7 mouse cellular contexts compared by ENCODE assay signal in genomic region chr3:89244982-89245687, GRCm38 (mm10). TPM values are rescaled to one million over a fixed set of nuclear protein-coding genes. Genes with fewer than 3 reads are reported as not detected.
DNase-seq lines count a peak whose midpoint lies in the region; ATAC-seq and TF ChIP-seq lines count a peak whose summit lies in the region.

No protein-coding gene starts in this region.

- no peaks in the 10 kb centered on the region for H3K9me3 ChIP-seq in heart, postnatal 0 days (replicated peaks; ENCODE audit: control insufficient read depth, low read length)
- no peaks in the 10 kb centered on the region for H3K9me3 ChIP-seq in limb, embryonic 11.5 days (ENCODE audit: control insufficient read depth, low read length)
- H3K9me3 ChIP-seq in neural tube, embryonic 15.5 days (replicated peaks), result no peaks in the 10 kb centered on the region

- 0 out of 2 replicates have a peak overlapping the region, but pooled peaks have one; percentile 34 for H3K9ac ChIP-seq in heart, postnatal 0 days (replicated peaks; ENCODE audit: low read depth, low read length)
- peak overlapping the region; percentile 57; the same call in 1 of the 2 replicates for H3K9ac ChIP-seq in limb, embryonic 11.5 days (ENCODE audit: low read length)
- peak overlapping the region; percentile 73 for H3K9ac ChIP-seq in neural tube, embryonic 15.5 days (replicated peaks)

- no peak for TF ChIP-seq POLR2A in spleen, adult 2 months (IDR thresholded peaks at IDR 0.05; ENCODE audit: low read depth, low read length)

- DNase-seq in spleen, adult 2 months (ENCODE audit: low read depth in 1 of 2, low spot score in 2 of 2), result peak in 1 of 2 experiments; percentile 39
- no peak for DNase-seq in spleen, adult 12 weeks (ENCODE audit: low spot score)
- peak; percentile 76 to 78 for DNase-seq in cerebellum, adult 18-20 months
- DNase-seq in heart, postnatal 0 days (ENCODE audit: low spot score), result no peak
- peak; percentile 67 for DNase-seq in limb, embryonic 11.5 days (ENCODE audit: low spot score)
- DNase-seq in urinary bladder, postnatal 36 days (ENCODE audit: low spot score in 2 of 2), result no peak

- TF ChIP-seq CTCF in spleen, adult 2 months (IDR thresholded peaks at IDR 0.05; ENCODE audit: extremely low read depth, insufficient read depth, insufficient read length, insufficient replicate concordance), result no peak
- TF ChIP-seq CTCF in heart, postnatal 0 days (IDR thresholded peaks at IDR 0.05; ENCODE audit: low read depth), result no peak

- no peak for TF ChIP-seq EP300 in heart, postnatal 0 days (IDR thresholded peaks at IDR 0.05; ENCODE audit: low read depth)

- ATAC-seq in heart, postnatal 0 days (ENCODE audit: insufficient read depth, low read depth), result no peak
- peak; percentile 33; the same call in 1 of the 2 replicates for ATAC-seq in limb, embryonic 11.5 days (ENCODE audit: insufficient number of reproducible peaks, low FRiP score, low TSS enrichment, low read depth)
- peak; percentile 64 for ATAC-seq in neural tube, embryonic 15.5 days (ENCODE audit: low FRiP score)

- H3K36me3 ChIP-seq in spleen, adult 2 months (ENCODE audit: control insufficient read depth, insufficient read depth, low read length), result no peaks in the 10 kb centered on the region
- 0 out of 2 replicates have a peak, but pooled peaks cover 7% of the 10 kb centered on the region for H3K36me3 ChIP-seq in heart, postnatal 0 days (replicated peaks; ENCODE audit: control insufficient read depth, insufficient read depth, low read length)
- no peaks in the 10 kb centered on the region; the same call in 1 of the 2 replicates for H3K36me3 ChIP-seq in limb, embryonic 11.5 days (ENCODE audit: control insufficient read depth, insufficient read depth, low read length)
- H3K36me3 ChIP-seq in neural tube, embryonic 15.5 days, result peaks cover 34% of the 10 kb centered on the region

- H3K4me1 ChIP-seq in spleen, adult 2 months (ENCODE audit: control insufficient read depth, insufficient read depth, insufficient read length), result peaks cover 23% of the 10 kb centered on the region; the same call in 1 of the 2 replicates
- H3K4me1 ChIP-seq in heart, postnatal 0 days (ENCODE audit: control insufficient read depth, insufficient read depth), result peaks cover 13% of the 10 kb centered on the region
- peaks cover 25% of the 10 kb centered on the region for H3K4me1 ChIP-seq in limb, embryonic 11.5 days (ENCODE audit: control insufficient read depth, insufficient read depth, low read length)
- peaks cover 56% of the 10 kb centered on the region for H3K4me1 ChIP-seq in neural tube, embryonic 15.5 days

- H3K27ac ChIP-seq in spleen, adult 2 months (ENCODE audit: insufficient read depth, low read length), result no peak overlapping the region
- H3K27ac ChIP-seq in heart, postnatal 0 days (ENCODE audit: low read depth), result no peak overlapping the region
- no peak overlapping the region for H3K27ac ChIP-seq in limb, embryonic 11.5 days (replicated peaks; ENCODE audit: low read depth, low read length)
- H3K27ac ChIP-seq in neural tube, embryonic 15.5 days (replicated peaks), result peak overlapping the region; percentile 95

- WGBS in spleen, adult 2 months, result 1% methylated on average over 22 of the region's 26 CpGs
- WGBS in heart, postnatal 0 days, result under 1% methylated on average over 22 of the region's 26 CpGs
- WGBS in limb, embryonic 11.5 days, result under 1% methylated on average over 21 of the region's 26 CpGs
- 2% methylated on average over 14 of the region's 26 CpGs for WGBS in neural tube, embryonic 15.5 days

- peak overlapping the region; percentile 37 for H3K4me3 ChIP-seq in spleen, adult 2 months (ENCODE audit: extremely low read depth, insufficient read depth, insufficient read length)
- H3K4me3 ChIP-seq in heart, postnatal 0 days (ENCODE audit: low read depth, low read length), result peak overlapping the region; percentile 29
- peak overlapping the region; percentile 78 for H3K4me3 ChIP-seq in limb, embryonic 11.5 days (ENCODE audit: low read depth, low read length)
- H3K4me3 ChIP-seq in neural tube, embryonic 15.5 days (replicated peaks), result peak overlapping the region; percentile 58

- H3K27me3 ChIP-seq in spleen, adult 2 months (ENCODE audit: control insufficient read depth, insufficient read depth, low read length), result no peaks in the 10 kb centered on the region
- H3K27me3 ChIP-seq in heart, postnatal 0 days (ENCODE audit: control insufficient read depth, insufficient read depth, low read length), result peaks cover 18% of the 10 kb centered on the region
- no peaks in the 10 kb centered on the region for H3K27me3 ChIP-seq in limb, embryonic 11.5 days (ENCODE audit: control insufficient read depth, insufficient read depth, low read length)
- no peaks in the 10 kb centered on the region for H3K27me3 ChIP-seq in neural tube, embryonic 15.5 days (replicated peaks)

- H3K4me2 ChIP-seq in heart, postnatal 0 days (ENCODE audit: low read depth, low read length), result peak overlapping the region; percentile 83
- peak overlapping the region; percentile 89 for H3K4me2 ChIP-seq in limb, embryonic 11.5 days (ENCODE audit: low read depth, severe bottlenecking)
- peak overlapping the region; percentile 73 for H3K4me2 ChIP-seq in neural tube, embryonic 15.5 days

RNA-seq across cellular contexts. Expression of gene Krtcap2, which starts 0.6 kb away (rescaled TPM):
- polyA plus RNA-seq in spleen, adult 2 months (2012; rRNA removed), result 93.5 and 129 TPM in 2 replicates
- 41.8 and 76.1 TPM in 2 replicates for total RNA-seq in heart, postnatal 0 days (2014; rRNA removed; ENCODE audit: low replicate concordance)
- polyA plus RNA-seq in heart, postnatal 0 days (2015; fragmentation: Nextera tagmentation; extraction: Ambion mirVana), result 192 and 216 TPM in 2 replicates
- polyA plus RNA-seq in limb, embryonic 11.5 days (2014; fragmentation: Nextera tagmentation; extraction: Ambion mirVana), result 272 and 295 TPM in 2 replicates
- 221 and 222 TPM in 2 replicates for polyA plus RNA-seq in neural tube, embryonic 15.5 days (2015; fragmentation: Nextera tagmentation; extraction: Ambion mirVana)

RNA-seq across cellular contexts. Expression of gene Trim46, which starts 1.0 kb away (rescaled TPM):
- polyA plus RNA-seq in spleen, adult 2 months (2012; rRNA removed), result 3.6 and 5.4 TPM in 2 replicates
- 0.08 and 0.62 TPM in 2 replicates for total RNA-seq in heart, postnatal 0 days (2014; rRNA removed; ENCODE audit: low replicate concordance)
- polyA plus RNA-seq in heart, postnatal 0 days (2015; fragmentation: Nextera tagmentation; extraction: Ambion mirVana), result 0.44 and 0.45 TPM in 2 replicates
- polyA plus RNA-seq in limb, embryonic 11.5 days (2014; fragmentation: Nextera tagmentation; extraction: Ambion mirVana), result 4.0 and 5.5 TPM in 2 replicates
- polyA plus RNA-seq in neural tube, embryonic 15.5 days (2015; fragmentation: Nextera tagmentation; extraction: Ambion mirVana), result 63.0 and 76.6 TPM in 2 replicates

RNA-seq across cellular contexts. Expression of gene Dpm3, which starts 14.0 kb away (rescaled TPM):
- 231 and 419 TPM in 2 replicates for polyA plus RNA-seq in spleen, adult 2 months (2012; rRNA removed)
- total RNA-seq in heart, postnatal 0 days (2014; rRNA removed; ENCODE audit: low replicate concordance), result 271 and 450 TPM in 2 replicates
- 80.3 and 85.9 TPM in 2 replicates for polyA plus RNA-seq in heart, postnatal 0 days (2015; fragmentation: Nextera tagmentation; extraction: Ambion mirVana)
- polyA plus RNA-seq in limb, embryonic 11.5 days (2014; fragmentation: Nextera tagmentation; extraction: Ambion mirVana), result 93.3 and 106 TPM in 2 replicates
- polyA plus RNA-seq in neural tube, embryonic 15.5 days (2015; fragmentation: Nextera tagmentation; extraction: Ambion mirVana), result 85.0 and 95.8 TPM in 2 replicates

RNA-seq across cellular contexts. Expression of gene Muc1, which starts 16.3 kb away (rescaled TPM):
- polyA plus RNA-seq in spleen, adult 2 months (2012; rRNA removed), result 17.4 and 26.1 TPM in 2 replicates
- total RNA-seq in heart, postnatal 0 days (2014; rRNA removed; ENCODE audit: low replicate concordance), result 9.3 TPM in 1 of 2 replicates, not detected in the other
- 0.20 and 0.69 TPM in 2 replicates for polyA plus RNA-seq in heart, postnatal 0 days (2015; fragmentation: Nextera tagmentation; extraction: Ambion mirVana)
- 0.68 TPM in 1 of 2 replicates, not detected in the other for polyA plus RNA-seq in limb, embryonic 11.5 days (2014; fragmentation: Nextera tagmentation; extraction: Ambion mirVana)
- polyA plus RNA-seq in neural tube, embryonic 15.5 days (2015; fragmentation: Nextera tagmentation; extraction: Ambion mirVana), result 0.56 and 0.79 TPM in 2 replicates

RNA-seq across cellular contexts. Expression of gene Mtx1, which starts 18.2 kb away (rescaled TPM):
- polyA plus RNA-seq in spleen, adult 2 months (2012; rRNA removed), result 99.4 and 124 TPM in 2 replicates
- 101 and 247 TPM in 2 replicates for total RNA-seq in heart, postnatal 0 days (2014; rRNA removed; ENCODE audit: low replicate concordance)
- 96.7 and 99.3 TPM in 2 replicates for polyA plus RNA-seq in heart, postnatal 0 days (2015; fragmentation: Nextera tagmentation; extraction: Ambion mirVana)
- polyA plus RNA-seq in limb, embryonic 11.5 days (2014; fragmentation: Nextera tagmentation; extraction: Ambion mirVana), result 213 and 231 TPM in 2 replicates
- polyA plus RNA-seq in neural tube, embryonic 15.5 days (2015; fragmentation: Nextera tagmentation; extraction: Ambion mirVana), result 159 and 171 TPM in 2 replicates

Comparison
In these comparisons a context has a peak if more than half of its experiments do, and no peak if none do; other contexts are left out.
1. DNase-seq: peak in cerebellum, adult 18-20 months (2 of 2) and limb, embryonic 11.5 days (single experiment); none in spleen, adult 12 weeks (single experiment), heart, postnatal 0 days (single experiment) and urinary bladder, postnatal 36 days (0 of 2).
2. Peak in every context shown above with its lines, with median percentiles within 50 percentile points of each other: H3K4me3 ChIP-seq, H3K4me2 ChIP-seq and H3K9ac ChIP-seq.